Mouse (Mus musculus) left cerebral cortex, postnatal 10 days (tissue): Measurements from ENCODE around the gene Lrrc30. TPM values are rescaled to one million over a fixed set of nuclear protein-coding genes. Genes with fewer than 3 reads are reported as not detected.

Source experiments
- DNase-seq, 2 experiments: peaks; one replicate each; pipeline ENCODE4 v3.0.0; 2021 to 2022; ENCODE audit warnings: low spot score in 2 of 2, mixed read lengths in 1 of 2; ENCODE audit errors: extremely low spot score in 1 of 2
- intact Hi-C: fragments of 180-260 bp; cut with DNase I; formaldehyde crosslinking; loops from one replicate; pipeline ENCODE4 v1.15.1; 2025
- total RNA-seq, 2 experiments: library from RNA; stranded (reverse); gene quantifications; 2 replicates each; pipeline ENCODE4 v1.2.3; 2021

The Lrrc30 gene
- total RNA-seq, 2 experiments from 2014 or later: not detected

DNA sequence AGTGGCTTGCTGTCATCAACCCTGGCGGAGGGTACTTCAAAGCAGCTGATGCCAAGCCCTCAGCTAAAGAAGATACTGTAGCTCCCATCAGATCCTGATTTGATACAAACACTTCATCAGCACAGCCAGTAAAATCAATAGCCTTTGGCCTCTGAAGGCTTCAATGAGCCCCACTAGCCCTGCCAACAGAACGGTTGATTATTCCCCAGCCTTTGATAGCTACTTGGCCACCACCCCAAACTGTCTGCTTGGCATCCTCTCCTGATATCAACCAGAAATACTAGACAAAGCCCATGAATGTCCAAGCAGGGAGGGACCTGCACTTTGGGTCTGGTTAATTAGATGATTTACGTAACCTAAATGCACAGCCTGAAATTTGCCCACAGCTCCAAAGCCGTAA lies 30.0 kb downstream of the Lrrc30 start:
- DNase-seq: no peak
- intact Hi-C loops: no loop called here

GRCm38 (mm10) chr17:67584937-67585579 lies 47.5 kb downstream of the Lrrc30 start:
- DNase-seq: peak; percentile 81 to 84
- intact Hi-C loops: loop anchor here (5.0 kb wide), 4 partner anchors 233 to 1008 kb away; partner anchors contain the start of gene Ptprm

DNA sequence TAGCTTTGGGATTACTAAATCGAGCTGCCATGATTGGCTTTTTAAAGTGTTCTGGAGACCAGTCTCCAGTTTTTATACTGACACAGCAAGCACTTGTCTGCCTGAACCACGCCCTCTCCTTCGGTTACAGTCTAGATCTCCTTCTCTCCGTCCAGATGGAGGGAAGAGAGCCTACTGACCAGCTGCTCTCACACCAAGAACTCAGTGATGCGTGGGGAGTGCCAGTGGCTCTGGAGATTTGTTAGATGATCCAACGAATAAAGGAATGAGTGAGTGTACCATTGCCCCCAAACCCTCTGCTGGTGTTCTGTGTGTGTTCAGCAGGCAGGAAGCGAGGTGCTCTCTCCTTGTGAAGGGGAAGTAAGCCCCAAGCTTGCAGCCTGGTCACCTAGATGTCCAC lies 48.0 kb downstream of the Lrrc30 start:
- no peak for DNase-seq
- intact Hi-C loops: no loop called here

GRCm38 (mm10) chr17:67583422-67583821 lies 49.1 kb downstream of the Lrrc30 start:
- intact Hi-C loops: no loop called here

DNA sequence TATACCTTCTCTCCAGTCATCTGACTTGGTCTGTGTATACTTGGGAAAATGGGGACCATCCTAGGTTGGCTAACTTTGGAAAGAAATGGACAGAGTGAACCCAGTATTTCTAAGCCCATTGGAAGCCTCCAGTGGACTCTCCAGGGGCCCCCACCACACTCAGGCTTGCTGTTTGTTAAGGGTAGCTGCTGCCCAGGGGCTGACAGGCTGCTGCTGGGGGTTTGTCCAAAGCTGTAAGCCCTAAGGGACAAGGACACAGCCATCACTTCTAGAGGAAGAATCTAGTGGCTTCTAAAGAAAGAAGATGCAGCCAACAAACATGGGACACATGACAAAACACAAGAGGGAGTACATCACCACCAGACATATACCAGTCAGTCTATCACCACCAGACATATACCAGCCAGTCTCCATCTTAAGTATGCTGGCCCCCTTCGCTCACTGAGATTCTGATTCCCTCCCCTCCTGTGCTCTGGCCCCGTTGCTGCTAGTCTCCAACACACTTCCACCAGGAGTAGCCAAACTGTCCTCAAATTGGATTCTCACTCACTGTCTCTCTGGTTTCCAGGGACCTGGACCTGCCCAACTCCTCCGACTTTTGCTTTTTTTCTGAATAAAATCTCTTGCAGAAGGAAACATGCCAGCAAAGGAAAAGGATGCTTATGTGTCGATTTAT lies 49.7 kb downstream of the Lrrc30 start:
- intact Hi-C loops: no loop called here
- no peak for DNase-seq

More at GRCm38 (mm10) chr17:67583422-67583821, 49.1 kb downstream of the Lrrc30 start:
- no peak for DNase-seq

- DNase-seq: no peak
- intact Hi-C loops: no loop called here
Observed at GRCm38 (mm10) chr17:67581839-67582238, 50.7 kb downstream of the Lrrc30 start.

Other genes starting within 250 kb of the Lrrc30 start
- gene Lama1, start 64.5 kb upstream of the Lrrc30 start, total RNA-seq: 1 to 10 TPM; 5.8 to 6.8 TPM